ENCODE assay signal across 27 mouse cellular contexts in genomic region chr5:84618194-84618593, GRCm38 (mm10).
"Had no signal": no experiment of that assay in that cellular context is flagged by ENCODE, and none has a peak within 500 bp of the region (broad histone marks: within the 10 kb centered on the region; RNA-seq: fewer than 3 reads in every experiment).

No protein-coding gene starts in this region.

- H3K36me3 ChIP-seq: limb, embryonic 10.5 days; limb, embryonic 12.5 days; limb, embryonic 13.5 days; limb, embryonic 15.5 days; liver, embryonic 12.5 days; liver, embryonic 13.5 days; liver, embryonic 15.5 days; lung, embryonic 15.5 days; midbrain, embryonic 10.5 days; midbrain, embryonic 12.5 days; midbrain, embryonic 13.5 days; midbrain, embryonic 15.5 days had no signal

- DNase-seq: left cerebral cortex, postnatal 4 days; liver; liver, embryonic 13.5 days; liver, postnatal 0 days; lung, adult 18-20 months; lung, adult 2 months; lung, embryonic 14.5 days; lung, postnatal 10 days; lung, postnatal 14 days; lung, postnatal 36 days; lung, postnatal 4 days; midbrain, embryonic 14.5 days had no signal

- H3K4me1 ChIP-seq: limb, embryonic 10.5 days; limb, embryonic 12.5 days; limb, embryonic 13.5 days; limb, embryonic 15.5 days; liver, embryonic 12.5 days; liver, embryonic 13.5 days; liver, embryonic 15.5 days; lung, embryonic 15.5 days; megakaryocyte, embryonic 14.5 days; midbrain, embryonic 10.5 days; midbrain, embryonic 12.5 days; midbrain, embryonic 13.5 days; midbrain, embryonic 15.5 days had no signal

- H3K9me3 ChIP-seq: limb, embryonic 10.5 days; limb, embryonic 12.5 days; limb, embryonic 13.5 days; limb, embryonic 15.5 days; liver, embryonic 12.5 days; liver, embryonic 13.5 days; liver, embryonic 15.5 days; lung, embryonic 15.5 days; megakaryocyte, embryonic 14.5 days; midbrain, embryonic 10.5 days; midbrain, embryonic 12.5 days; midbrain, embryonic 13.5 days; midbrain, embryonic 15.5 days had no signal

- H3K4me3 ChIP-seq: limb, embryonic 10.5 days; limb, embryonic 12.5 days; limb, embryonic 13.5 days; limb, embryonic 15.5 days; liver, embryonic 12.5 days; liver, embryonic 13.5 days; liver, embryonic 15.5 days; lung, embryonic 15.5 days; megakaryocyte, embryonic 14.5 days; midbrain, embryonic 10.5 days; midbrain, embryonic 12.5 days; midbrain, embryonic 13.5 days; midbrain, embryonic 15.5 days; myocyte had no signal

- ATAC-seq: liver, embryonic 12.5 days; liver, postnatal 0 days; lung, postnatal 0 days; midbrain, embryonic 13.5 days; midbrain, embryonic 15.5 days; midbrain, embryonic 16.5 days had no signal

- H3K27me3 ChIP-seq: limb, embryonic 12.5 days; limb, embryonic 13.5 days; limb, embryonic 15.5 days; liver, embryonic 12.5 days; liver, embryonic 13.5 days; liver, embryonic 15.5 days; lung, embryonic 15.5 days; megakaryocyte, embryonic 14.5 days; midbrain, embryonic 12.5 days; midbrain, embryonic 13.5 days; midbrain, embryonic 15.5 days had no signal
